Mouse (Mus musculus): ENCODE data around the gene Agtr1b. TPM values are rescaled to one million over a fixed set of nuclear protein-coding genes. Genes with fewer than 3 reads are reported as not detected.

Agtr1b gene
- total and polyA plus RNA-seq, 3 experiments: not detected

GRCm38 (mm10) chr3:20288761-20289160 lies 78.2 kb downstream of the Agtr1b start:
- Histone ChIP-seq H3K27ac (no peak overlapping the region), H3K79me2 (replicated peaks; ENCODE audit: control insufficient read depth, insufficient read depth, low read length) (no peaks in the 10 kb centered on the region), H3K36me3 (ENCODE audit: control insufficient read depth, insufficient read depth, low read length) (no peaks in the 10 kb centered on the region), H3K4me1 (ENCODE audit: control insufficient read depth, insufficient read depth, low read length) (no peaks in the 10 kb centered on the region), H3K4me3 (no peak overlapping the region), H3K27me3 (ENCODE audit: control insufficient read depth, insufficient read depth, low read length) (no peaks in the 10 kb centered on the region), H3K9ac (ENCODE audit: low read depth, low read length) (no peak overlapping the region)
- 77% methylated on average over 2 of the region's 2 CpGs for WGBS
- no peak for TF ChIP-seq CTCF (IDR thresholded peaks at IDR 0.05)
- TF ChIP-seq POLR2A (IDR thresholded peaks at IDR 0.05; ENCODE audit: insufficient read depth, low read depth, low read length): no peak
- TF ChIP-seq EP300 (IDR thresholded peaks at IDR 0.05; ENCODE audit: insufficient read depth, low read depth, low read length): no peak
- intact Hi-C loops (cut with DNase I): no loop called here
- DNase-seq: no peak

GRCm38 (mm10) chr3:20281796-20282195 lies 85.2 kb downstream of the Agtr1b start:
- WGBS: 41% methylated on average over 1 of the region's 1 CpGs
- Histone ChIP-seq H3K4me3 (no peak overlapping the region), H3K27me3 (ENCODE audit: control insufficient read depth, insufficient read depth, low read length) (no peaks in the 10 kb centered on the region), H3K79me2 (replicated peaks; ENCODE audit: control insufficient read depth, insufficient read depth, low read length) (no peaks in the 10 kb centered on the region), H3K9ac (ENCODE audit: low read depth, low read length) (no peak overlapping the region), H3K4me1 (ENCODE audit: control insufficient read depth, insufficient read depth, low read length) (no peaks in the 10 kb centered on the region), H3K27ac (no peak overlapping the region), H3K36me3 (ENCODE audit: control insufficient read depth, insufficient read depth, low read length) (no peaks in the 10 kb centered on the region)
- intact Hi-C loops (cut with DNase I): no loop called here
- DNase-seq: no peak
- TF ChIP-seq CTCF (IDR thresholded peaks at IDR 0.05) (no peak), EP300 (IDR thresholded peaks at IDR 0.05; ENCODE audit: insufficient read depth, low read depth, low read length) (no peak), POLR2A (IDR thresholded peaks at IDR 0.05; ENCODE audit: insufficient read depth, low read depth, low read length) (no peak)

GRCm38 (mm10) chr3:20275633-20276032 lies 91.3 kb downstream of the Agtr1b start, which contains the start of gene Cpb1:
Gene Cpb1 (minus strand): TSS chr3:20275733.
- H3K9ac ChIP-seq (ENCODE audit: low read depth, low read length): no peak within 1 kb of the TSS
- WGBS: 75% methylated on average over 3 of the region's 3 CpGs
- no peak within 1 kb of the TSS for H3K4me3 ChIP-seq
- no peak within 1 kb of the TSS for H3K27ac ChIP-seq
- DNase-seq: no peak
- H3K4me1 ChIP-seq (ENCODE audit: control insufficient read depth, insufficient read depth, low read length): no peaks in the 10 kb centered on the region
- intact Hi-C loops (cut with DNase I): no loop called here
- H3K27me3 ChIP-seq (ENCODE audit: control insufficient read depth, insufficient read depth, low read length): no peaks in the 10 kb centered on the region
- TF ChIP-seq CTCF (IDR thresholded peaks at IDR 0.05) (no peak), POLR2A (IDR thresholded peaks at IDR 0.05; ENCODE audit: insufficient read depth, low read depth, low read length) (no peak), EP300 (IDR thresholded peaks at IDR 0.05; ENCODE audit: insufficient read depth, low read depth, low read length) (no peak)
- H3K79me2 ChIP-seq (replicated peaks; ENCODE audit: control insufficient read depth, insufficient read depth, low read length): no peaks in the 10 kb centered on the region
- no peaks in the 10 kb centered on the region for H3K36me3 ChIP-seq (ENCODE audit: control insufficient read depth, insufficient read depth, low read length)

Other genes with a start within 250 kb of the Agtr1b start
- gene Gyg, start 211.9 kb downstream of the Agtr1b start, total RNA-seq (2021): 100 to 1,000 TPM; 145 to 161 TPM
- 114 and 195 TPM in 2 replicates for gene Gyg, start 211.9 kb downstream of the Agtr1b start, polyA plus RNA-seq (2012; rRNA removed)
- 1 to 10 TPM in 1 of 2 experiments, under 1 TPM in 1; 0.96 to 1.1 TPM for gene Cpa3, start 125.0 kb downstream of the Agtr1b start, total RNA-seq (2021)
- gene Cpa3, start 125.0 kb downstream of the Agtr1b start, polyA plus RNA-seq (2012; rRNA removed): 1.3 and 2.4 TPM in 2 replicates
- gene Cpb1, start 91.4 kb downstream of the Agtr1b start, total RNA-seq (2021): not detected
- gene Cpb1, start 91.4 kb downstream of the Agtr1b start, polyA plus RNA-seq (2012; rRNA removed): not detected in 2 replicates